Mouse (Mus musculus) hematopoietic stem cell, adult 5-6 weeks (primary cell): ENCODE measurements at regions not wholly inside any gene's neighbourhood (a gene's known extent, or its start where the extent isn't known, plus 50 kb on each side); places are given as distances from the start of the nearest gene placed in this dataset.

Experiments used
- ATAC-seq, 2 experiments: fragments of 125-278 bp in 1 of 2; replicated peaks in 1 of 2; 2 replicates each; pipeline ENCODE4 v1.8.0; 2016 to 2017; ENCODE audit warnings: inconsistent platforms in 2 of 2, mild to moderate bottlenecking in 2 of 2, moderate number of reproducible peaks in 2 of 2, low read depth in 1 of 2, moderate TSS enrichment in 1 of 2; ENCODE audit not compliant: low FRiP score in 2 of 2, poor library complexity in 2 of 2, severe bottlenecking in 2 of 2, insufficient read depth in 1 of 2, low TSS enrichment in 1 of 2

DNA sequence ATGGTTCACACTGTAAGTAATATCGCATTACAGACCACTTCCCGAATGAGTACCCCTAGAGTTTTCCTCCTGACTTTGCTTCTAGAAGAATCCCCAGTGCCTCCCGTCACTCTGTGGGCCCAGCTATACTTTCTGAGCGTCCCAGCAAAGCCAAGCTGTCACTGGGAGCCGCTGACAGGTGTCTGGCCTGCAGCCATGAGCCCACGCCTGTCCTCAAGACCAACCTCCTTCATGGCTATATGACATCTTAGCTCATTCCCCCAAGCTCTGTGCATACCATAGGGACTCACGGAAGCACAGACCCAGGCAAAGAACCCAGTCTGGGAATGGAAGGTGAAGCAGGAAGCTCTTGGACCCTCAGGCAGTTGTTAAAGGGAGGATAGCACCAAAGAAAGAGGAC is 55.3 kb upstream of the Rgma start:
- no peak for ATAC-seq

DNA sequence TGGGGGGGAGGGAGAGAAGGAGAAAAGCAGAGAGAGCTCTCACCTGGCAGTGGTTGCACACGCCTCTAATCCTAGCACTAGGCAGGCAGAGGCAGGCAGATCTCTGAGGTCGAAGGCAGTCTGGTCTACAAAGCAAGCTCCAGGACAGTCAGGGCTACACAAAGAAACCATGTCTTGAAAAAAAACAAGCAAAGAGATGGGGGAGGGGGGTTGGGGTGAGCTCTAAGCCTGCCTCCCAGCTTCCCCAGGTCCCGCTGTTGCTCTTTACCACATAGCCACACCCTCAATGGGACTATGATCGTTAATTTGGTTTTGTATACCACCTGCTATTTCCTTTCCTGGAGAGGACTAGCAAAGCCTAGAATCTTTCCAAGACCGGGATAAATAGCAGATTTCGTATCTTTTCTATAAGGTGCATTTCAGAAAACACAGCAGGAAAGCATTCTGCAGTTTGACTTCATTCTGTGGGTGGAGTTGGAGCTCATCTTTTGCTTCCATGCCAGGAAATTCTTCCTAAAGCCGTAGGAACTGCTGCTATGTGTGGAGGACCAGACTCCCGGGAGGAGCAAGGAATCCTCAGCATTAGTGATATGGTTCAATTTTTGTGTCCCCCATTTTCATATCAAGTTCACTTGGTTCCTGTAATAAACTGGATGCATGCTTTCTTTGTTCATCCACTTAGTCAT is 52.7 kb upstream of the Rgma start:
- ATAC-seq: no peak

DNA sequence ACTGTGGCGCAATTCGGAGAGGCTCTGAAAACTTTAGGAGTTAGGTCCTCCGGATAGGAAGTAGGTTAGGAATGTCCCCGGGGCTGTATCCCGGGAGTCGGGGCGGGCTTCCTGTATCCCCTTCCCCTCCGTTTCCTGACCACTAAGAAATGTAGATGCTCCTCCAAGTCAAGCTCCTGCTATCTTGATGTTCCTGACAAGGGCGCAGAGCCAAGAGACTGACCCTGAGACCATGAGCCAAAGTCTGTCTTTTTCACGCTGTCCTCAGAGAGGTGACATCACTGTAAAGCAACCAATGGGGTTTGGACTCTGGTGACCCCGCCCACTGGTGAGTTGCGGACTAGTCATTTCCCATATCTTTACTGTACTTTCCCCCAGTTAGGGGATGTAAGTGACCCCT is 51.8 kb upstream of the Rgma start:
- ATAC-seq: no peak

DNA sequence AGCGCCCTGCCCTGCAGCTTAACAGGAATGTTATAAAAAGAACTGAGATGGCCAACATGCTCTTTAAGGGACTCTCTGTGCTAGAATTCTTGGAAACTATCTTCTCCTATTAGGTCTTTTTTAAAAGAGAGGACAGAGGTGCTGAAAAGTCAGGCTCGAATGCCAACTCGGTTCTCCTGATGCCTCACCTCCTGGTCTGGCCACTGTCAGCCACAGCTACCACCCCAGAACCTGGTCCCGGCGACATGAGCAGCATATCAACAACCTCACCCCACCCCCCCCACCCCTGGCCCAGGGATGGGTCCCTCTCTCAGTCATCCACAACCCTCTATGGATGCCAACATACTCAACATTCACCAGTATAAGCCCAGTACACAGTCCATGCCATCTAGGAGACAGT is 49.8 kb upstream of the Rgma start:
- ATAC-seq: no peak
